Mouse (Mus musculus) frontal cortex, postnatal 10 days (tissue): Measurements from ENCODE around the gene Hspg2.
A peak's percentile ranks its signal among the peaks of the same experiment; 100 is the strongest.

ENCODE experiments used
- DNase-seq, 2 experiments: peaks; one replicate each; pipeline ENCODE4 v3.0.0; 2022; ENCODE audit warnings: low spot score in 2 of 2, mixed read lengths in 1 of 2

Gene Hspg2

DNA sequence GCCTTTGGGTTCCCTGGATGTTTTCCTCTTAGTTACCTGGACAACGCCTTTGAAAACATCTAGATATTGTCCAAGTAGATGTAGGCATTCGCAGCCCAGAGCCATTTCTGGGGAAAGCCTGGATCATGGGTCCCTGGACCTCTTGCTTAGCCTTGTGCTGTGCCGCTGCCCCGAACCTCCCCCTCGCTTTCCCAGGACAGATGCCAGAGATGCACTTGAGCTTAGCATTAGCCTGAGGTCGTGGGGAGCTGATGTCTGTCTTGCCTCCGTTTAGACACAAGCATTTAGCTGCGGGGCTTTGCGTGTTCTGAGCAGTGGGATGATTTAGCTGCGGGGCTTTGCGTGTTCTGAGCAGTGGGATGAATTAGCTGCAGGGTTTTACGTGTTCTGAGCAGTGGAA lies 31.6 kb downstream of the Hspg2 start:
- no peak for DNase-seq

DNA sequence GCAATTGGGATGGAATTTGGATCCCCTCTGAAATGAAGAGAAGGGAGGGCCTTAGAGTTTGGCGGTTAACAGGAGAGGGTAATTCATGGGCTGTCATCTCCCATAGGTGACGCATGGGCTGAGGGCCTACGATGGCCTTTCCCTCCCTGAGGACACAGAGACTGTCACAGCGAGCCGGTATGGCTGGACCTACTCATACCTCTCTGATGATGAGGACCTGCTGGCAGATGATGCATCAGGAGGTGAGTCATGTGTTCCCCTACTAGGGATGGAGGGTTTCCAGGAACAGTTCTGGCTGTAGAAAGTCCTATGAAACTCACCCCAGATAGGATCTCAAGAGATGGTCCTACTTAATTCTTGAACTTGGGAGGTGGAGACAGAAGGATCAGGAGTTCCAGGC lies 32.4 kb downstream of the Hspg2 start:
- no peak for DNase-seq

DNA sequence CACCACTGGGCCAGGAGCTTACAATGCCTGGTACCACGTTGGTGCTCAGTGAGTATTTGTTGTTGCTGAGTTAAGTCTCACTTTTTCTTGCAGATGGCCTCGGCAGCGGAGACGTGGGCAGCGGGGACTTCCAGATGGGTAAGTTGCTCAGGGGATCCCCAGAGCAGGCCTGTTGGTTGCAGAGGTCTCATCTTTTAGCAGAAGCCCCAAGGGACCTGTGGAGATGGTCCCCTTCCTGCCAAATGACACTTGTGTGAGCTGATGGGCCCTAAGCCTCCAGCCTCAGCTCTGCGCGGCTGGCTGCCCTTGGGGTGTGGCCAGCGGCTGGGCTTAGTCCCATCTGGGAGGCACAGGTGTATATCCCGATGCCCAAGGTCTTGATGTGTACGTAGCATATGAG lies 33.6 kb downstream of the Hspg2 start:
- no peak for DNase-seq

DNA sequence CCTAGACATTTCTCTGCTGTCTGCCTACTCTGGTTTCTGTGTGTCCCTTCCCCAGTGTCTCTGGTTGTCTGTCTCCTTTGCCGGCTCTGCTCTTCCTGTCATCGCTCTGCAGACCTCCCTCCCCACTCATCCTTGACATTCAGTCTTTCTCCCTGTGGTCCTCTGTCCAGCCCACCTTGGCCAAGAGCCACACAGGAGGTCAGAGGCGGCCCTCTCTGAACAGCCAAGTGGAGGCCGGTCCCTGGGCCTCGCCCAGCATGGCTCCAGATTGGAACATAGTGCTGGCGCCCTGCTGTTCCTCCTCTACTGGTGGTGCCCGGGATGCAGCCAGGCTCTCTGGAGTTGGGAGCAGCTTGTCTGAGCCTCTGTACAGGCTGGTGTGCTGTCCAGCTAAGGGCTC lies 34.2 kb downstream of the Hspg2 start:
- no peak for DNase-seq

DNA sequence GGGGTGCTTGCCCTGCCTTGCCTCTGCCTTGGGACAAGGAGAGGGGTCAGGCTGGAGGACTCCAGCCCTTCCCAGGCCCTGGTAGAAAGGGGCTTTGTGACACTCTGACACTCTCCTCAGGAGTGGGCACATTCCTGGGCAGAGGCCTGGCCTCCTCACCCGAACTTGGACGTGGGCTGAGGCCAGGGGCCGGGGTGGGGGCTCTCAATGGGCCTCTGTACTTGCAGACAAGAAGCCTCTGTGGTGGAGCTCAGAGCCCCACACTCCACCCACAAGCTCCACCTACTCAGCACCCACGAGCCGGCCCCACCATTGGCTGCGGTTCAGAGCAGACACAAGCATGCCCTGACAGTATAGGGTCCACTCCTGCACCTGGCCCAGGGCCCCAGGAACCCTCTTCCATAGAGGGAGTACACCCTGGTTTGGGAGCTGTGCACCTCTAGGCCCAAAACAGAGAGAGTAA lies 35.0 kb downstream of the Hspg2 start:
- DNase-seq: peak; percentile 29 to 48

DNA sequence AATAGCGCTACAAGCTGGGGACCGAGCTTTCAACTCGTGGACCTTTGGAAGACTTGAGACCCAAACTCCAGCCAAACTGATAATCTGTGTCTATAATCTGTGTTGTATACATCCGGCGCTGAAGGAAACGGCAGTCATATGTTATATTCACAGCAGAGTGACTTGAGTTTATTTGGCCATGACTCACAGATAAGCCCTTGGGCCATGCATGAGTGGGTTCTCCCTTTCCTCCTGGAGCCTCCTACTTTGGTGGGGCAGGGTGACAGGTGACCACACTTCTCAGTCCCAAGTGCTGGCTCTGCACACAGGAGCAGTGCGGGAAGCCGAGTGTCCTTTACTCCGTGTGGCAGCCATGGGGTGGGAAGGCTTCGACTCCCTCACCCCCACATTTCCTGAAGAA lies 38.1 kb downstream of the Hspg2 start:
- no peak for DNase-seq

DNA sequence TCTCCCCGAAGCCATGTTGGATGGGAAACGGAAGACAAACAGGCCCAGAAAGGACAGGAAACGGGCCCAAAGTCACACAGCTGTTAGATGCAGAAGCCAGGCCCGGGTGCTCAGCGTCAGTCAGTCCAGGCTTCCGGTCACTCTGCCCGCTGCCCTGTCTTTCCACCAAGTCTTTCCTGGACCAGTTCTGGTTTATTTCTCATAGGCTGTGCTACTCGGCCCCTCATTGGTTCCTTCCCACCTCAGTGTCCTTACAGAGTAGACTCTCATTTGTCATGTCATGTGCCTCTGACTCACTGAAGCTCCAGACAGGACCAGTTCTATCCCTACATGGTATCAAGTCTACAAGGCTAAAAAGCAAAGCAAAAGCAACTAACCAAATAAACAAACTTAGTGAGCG lies 41.0 kb downstream of the Hspg2 start:
- DNase-seq: no peak

DNA sequence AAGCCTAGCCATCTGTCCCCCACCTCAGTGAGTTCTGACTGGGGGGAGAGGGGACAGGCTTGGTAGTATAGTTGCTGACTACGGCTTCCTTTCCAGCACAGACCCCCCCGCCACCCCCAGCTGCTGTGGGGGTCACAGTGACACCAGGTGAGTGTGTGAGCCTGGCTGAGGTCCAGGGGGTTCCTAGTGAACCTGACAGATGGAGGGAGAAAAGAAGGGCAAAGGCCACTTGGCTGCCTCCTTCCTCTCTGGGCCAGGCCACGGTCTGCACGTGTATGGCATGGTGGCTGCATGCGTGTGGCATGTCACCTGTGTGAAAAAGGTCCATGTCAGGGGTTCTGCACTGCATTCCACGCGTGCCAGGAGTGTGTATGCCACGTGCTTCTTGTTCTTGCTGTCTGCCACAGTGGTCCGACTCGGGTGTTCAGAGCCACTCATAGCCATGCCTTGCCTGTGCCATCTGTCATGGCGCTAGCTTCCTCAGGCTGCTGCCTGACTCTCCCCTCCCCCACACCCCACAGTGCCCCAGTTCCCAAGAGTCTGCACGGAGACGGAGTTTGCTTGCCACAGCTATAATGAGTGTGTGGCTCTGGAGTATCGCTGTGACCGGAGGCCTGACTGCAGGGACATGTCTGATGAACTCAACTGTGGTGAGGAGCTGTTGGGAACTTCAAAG lies 41.6 kb downstream of the Hspg2 start:
- no peak for DNase-seq

DNA sequence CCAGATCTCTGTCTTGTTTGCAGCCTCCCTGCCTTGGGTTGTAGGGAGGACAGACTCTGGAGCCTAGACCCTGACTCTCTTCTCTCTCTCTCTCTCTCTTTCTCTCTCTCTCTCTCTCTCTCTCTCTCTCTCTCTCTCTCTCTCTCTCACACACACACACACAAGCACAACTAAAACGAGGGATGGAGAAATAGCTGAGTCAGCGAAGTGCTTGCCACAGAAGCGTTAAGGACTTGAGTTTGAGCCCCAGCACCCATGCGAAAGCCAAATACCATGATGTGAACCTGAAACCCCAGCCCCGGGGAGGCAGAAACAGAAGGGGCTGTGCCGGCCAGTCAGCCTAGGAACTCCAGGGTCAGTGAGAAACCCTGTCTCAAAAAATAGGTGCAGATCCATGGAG lies 44.3 kb downstream of the Hspg2 start:
- no peak for DNase-seq

DNA sequence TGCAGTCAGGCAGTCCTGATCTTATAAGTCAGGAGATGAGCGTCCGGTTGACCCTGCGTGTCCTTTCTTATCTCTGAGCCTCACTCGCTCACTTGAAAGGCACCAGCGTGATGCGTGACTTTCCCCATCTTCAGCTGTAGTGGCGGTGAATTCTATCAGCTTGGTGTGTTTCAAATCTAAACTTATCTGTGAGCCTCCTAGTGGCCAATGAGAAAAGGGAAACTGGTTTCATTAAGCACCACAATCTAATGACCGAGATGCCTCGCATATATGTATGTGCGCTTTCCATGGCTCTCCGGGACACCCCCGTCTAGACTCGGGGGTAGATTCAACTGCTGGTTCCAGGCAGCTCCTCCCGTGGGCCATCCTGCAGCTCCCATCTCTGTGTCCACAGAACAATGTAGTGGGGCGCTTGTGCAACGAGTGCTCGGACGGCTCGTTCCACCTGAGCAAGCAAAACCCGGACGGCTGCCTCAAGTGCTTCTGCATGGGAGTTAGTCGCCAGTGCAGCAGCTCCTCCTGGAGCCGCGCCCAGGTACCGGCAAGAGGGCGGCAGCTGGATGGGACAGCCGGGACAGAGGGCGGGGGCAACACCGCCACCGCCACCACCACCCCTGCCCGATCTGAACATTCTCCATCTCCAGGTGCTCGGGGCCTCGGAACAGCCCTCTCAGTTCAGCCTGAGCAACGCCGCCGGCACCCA lies 49.6 kb downstream of the Hspg2 start:
- no peak for DNase-seq

DNA sequence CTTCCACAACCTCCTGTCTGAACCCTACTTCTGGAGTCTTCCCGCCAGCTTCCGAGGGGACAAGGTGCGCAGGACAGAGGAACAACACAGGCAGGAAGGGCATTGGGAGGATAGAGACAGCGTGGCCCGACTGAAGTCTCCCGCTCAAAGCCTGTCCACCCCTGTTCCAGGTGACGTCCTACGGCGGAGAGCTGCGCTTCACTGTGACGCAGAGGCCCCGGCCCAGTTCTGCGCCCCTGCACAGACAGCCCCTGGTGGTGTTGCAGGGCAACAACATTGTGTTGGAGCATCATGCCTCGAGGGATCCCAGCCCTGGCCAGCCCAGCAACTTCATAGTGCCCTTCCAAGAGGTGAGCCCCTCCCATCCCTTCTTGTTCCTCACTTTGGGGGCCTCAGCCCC lies 50.2 kb downstream of the Hspg2 start:
- no peak for DNase-seq

DNA sequence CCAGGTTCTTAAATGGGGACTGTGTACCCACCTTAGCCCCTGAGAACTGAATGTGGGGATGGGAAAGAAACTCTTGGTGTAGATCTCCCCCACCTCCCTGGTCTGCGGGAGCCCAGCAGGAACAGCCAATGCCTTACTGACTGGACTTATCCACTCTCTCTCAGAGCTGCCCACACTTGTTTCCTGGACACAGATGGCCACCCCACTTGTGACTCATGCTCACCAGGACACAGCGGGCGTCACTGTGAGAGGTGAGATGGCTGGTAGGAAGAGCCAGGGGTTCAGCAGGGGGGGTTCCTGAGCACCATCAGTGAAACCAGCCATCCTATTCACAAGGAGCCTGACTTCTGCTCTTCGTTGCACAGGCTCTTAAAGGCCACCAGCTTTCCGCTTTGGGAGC lies 51.8 kb downstream of the Hspg2 start:
- DNase-seq: no peak

DNA sequence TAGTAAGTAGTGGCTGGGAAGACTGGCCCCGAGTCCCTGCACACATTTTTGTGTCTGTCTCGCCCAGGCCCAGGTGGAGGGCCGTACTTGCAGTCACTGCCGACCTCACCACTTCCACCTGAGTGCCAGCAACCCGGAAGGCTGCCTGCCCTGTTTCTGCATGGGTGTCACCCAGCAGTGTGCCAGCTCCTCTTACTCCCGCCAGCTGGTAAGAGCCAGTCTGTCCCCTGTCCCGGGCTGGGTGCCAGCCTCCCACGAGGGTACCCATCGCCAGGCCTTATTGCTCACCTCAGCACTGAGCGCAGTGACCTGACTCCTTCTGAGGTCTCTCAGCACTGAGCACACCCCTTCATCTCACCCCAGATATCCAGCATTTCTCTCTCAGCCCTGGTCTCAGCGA lies 53.4 kb downstream of the Hspg2 start:
- no peak for DNase-seq

DNA sequence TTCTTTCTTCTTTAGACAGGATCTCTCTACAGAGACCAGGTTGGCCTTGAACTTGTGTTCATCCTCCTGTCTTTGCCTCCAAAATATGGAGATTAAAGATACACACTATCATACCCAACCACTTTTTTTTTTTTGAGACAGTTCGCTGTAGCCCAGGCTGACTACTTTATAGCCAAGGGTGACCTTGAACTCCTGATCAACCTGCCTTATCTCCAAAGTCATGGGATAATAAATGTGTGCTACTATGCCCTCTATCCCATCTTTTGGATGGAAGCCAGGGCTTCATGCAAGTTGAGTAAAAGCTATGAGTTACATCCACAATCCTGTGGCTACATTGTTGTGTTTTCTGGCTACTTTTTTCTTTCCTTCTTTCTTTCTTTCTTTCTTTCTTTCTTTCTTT lies 56.9 kb downstream of the Hspg2 start:
- DNase-seq: no peak

DNA sequence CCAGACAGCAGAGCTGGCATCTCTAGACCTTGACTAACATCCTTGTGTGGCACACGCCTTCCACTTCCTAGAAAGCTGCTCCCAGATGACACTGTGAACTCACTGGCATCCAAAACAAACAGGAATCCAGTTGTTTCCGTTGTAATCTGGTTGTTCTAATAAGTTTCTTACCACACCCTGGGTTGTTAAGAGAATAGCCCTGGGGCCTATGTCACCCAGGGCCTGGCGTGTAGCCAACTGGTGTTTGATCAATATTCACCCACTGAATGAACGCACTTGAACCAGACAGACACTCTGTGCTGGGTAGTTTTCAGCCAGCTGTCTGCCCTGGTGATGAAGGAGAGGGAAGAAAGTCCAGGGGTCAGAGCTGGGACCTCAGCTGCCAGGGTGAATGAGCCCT lies 58.8 kb downstream of the Hspg2 start:
- no peak for DNase-seq

DNA sequence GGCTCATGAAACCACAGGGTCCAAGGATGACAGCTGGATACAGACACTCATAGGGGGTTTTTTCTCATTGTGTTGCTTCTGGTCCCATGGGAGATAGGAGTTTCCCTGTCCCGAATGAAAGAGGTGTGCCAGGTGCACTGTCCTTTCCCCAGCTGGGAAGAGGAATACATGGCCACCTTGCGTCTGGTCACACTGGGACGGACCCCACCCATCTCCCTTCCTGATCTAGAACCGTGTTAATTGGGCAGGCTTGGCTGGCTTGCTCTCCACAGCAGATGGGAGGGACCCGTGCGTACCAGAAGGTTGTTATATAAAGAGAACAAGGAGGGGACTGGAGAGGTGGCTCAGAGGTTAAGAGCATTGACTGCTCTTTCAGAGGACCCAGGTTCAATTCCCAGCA lies 59.3 kb downstream of the Hspg2 start:
- DNase-seq: no peak

DNA sequence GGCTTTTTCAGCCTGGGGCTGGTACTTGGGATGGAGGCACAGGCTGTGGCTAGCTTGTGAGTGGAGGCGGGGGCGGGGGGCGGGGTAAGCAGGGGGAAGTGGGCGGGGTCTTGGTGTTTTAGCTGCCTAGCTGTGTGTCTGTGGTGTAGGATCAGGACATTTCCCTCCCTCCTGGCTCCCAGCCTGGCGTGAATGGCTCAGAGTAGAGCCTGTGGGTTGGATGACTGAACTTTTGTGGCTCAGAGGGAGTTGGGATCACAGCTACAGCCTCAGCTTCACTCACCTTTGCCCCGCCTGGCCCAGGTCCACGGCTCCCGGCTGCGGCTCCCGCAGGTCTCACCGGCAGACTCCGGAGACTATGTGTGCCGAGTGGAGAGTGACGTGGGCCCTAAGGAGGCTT lies 71.8 kb downstream of the Hspg2 start:
- no peak for DNase-seq

DNA sequence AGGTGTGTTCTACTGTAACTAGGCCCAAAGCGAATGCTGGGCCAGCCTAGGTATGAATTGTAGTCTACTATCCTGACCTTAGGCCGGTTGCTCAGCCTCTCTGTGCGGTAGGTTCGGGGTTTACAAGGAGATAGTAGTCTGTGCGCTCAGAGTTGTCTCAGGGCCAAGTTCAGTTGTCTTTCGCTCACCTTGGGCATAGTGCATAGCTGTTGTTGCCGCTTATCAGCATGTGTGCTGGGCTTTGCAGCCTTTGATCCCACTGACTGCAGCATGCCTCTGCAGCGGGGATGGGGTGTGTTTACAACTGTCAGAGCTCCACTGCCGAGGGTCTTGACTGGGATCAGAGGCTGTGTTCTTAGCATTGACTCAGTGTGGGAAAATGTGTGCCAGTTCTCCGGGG lies 74.4 kb downstream of the Hspg2 start:
- DNase-seq: no peak

DNA sequence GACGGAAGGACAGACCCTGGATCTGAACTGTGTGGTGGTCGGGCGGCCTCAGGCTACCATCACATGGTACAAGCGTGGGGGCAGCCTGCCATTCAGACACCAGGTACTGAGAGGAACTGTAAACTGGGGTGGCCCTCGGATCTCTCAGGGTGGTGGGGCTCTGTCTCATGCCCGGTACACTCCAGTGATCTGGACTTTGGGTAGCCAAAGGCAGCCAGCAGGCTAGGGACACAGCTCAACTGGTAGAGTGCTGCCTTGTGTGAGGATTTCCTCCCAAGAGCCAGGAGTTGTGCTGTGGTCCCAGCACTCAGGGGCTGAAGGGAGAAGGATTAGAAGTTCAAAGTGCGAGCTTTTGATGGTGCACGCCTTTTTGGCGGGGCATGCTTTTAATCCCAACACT lies 77.0 kb downstream of the Hspg2 start:
- DNase-seq: no peak

DNA sequence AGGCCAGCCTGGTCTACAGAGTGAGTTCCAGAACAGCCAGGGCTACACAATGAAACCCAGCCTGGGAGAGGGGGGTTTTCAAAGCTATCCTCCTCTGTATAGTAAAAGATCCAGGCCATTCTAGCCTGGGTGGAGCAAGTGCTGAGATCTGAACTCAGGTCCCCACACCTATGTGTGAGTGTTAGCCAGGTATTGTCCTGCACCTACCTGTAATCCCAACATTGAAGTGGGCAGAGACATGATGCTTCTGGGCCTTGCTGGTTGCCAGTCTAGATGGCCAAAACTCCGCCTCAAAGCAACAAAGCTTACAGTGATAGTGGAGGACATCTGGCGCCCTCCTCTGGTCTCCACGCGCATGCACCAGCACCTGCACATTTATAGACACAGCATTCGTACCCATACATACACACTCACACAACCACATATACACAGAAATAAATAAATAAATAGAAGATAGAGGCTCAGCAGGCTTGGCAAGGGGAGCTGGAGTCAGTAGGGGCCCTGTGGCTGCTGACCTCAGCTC lies 77.5 kb downstream of the Hspg2 start:
- peak in 1 of 2 experiments; percentile 25 for DNase-seq

DNA sequence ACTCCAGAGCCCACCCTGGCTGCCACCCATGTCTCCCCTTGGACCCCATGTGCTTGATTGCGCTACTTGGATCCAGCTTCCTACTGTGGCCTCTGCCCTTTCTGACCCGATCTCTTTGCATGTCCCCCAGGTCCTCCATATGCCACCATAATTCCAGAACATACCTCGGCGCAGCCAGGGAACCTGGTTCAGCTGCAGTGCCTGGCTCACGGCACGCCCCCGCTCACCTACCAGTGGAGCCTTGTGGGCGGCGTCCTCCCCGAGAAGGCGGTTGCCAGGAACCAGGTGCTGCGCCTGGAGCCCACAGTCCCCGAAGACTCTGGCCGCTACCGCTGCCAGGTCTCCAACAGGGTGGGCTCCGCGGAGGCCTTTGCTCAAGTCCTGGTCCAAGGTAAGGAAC lies 84.9 kb downstream of the Hspg2 start:
- DNase-seq: no peak

DNA sequence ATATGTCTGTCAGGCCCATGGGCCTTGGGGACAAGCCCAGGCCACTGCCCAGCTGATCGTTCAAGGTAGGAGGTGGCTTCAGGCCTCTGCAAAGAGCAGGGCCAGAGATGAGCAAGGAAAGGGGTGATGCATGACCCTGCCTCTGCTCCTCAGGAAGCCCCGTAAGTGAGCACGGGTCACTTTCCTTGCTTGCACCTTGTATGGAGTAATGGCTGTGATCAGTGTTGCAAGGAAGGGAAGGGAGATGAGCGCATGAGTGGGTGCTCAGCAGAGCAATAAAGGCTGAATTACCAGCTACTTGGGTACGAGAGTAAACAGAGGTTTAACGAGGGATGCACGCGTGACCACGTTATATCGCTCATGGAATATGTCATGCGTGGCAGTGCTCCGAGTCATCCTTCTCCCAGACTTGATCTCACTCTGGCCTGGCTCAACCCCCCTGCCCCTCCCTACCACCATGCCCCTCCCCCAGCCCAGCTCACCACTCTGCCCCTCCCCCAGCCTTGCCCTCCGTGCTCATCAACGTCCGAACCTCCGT lies 88.2 kb downstream of the Hspg2 start:
- DNase-seq: no peak

DNA sequence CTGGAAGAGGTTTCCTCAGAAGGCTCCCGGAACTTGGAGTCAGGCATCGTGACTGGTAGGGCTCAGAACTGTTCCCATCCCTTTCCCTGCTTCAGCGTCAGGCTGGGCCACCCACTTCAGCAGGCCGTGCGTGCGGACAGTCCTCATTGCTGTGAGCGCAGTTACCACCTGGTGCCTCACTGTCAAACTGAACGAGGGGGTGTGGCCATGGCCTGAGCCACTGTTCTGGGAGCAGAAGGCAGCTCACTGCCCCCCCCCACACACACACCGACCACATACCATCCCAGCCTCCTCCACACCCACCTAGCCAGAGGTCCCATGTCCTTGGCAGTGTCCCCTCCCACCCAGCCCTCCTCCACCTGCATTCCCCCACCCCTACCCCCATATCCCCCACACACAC lies 101.3 kb downstream of the Hspg2 start:
- no peak for DNase-seq
